Mouse (Mus musculus) midbrain, embryonic 12.5 days (tissue): ENCODE measurements around the gene 4930539E08Rik. TPM values are rescaled to one million over a fixed set of nuclear protein-coding genes. Genes with fewer than 3 reads are reported as not detected.

ENCODE experiments used
- ATAC-seq: fragments of 200-750 bp; cut with Nextera tagmentation; 2 replicates; pipeline ENCODE4 v1.8.0; 2017; ENCODE audit warnings: low read depth, moderate TSS enrichment, moderate library complexity; ENCODE audit not compliant: low FRiP score
- H3K27ac ChIP-seq: fragments of 300-500 bp; sonication (generic); replicated peaks from 2 replicates; pipeline ENCODE4 v1.5.1; 2016; ENCODE audit warnings: mild to moderate bottlenecking
- H3K27me3 ChIP-seq: fragments of 300-500 bp; sonication (generic); 2 replicates; pipeline ENCODE4 v1.6.1; 2016; ENCODE audit warnings: mild to moderate bottlenecking
- H3K36me3 ChIP-seq: fragments of 300-500 bp; sonication (generic); 2 replicates; pipeline ENCODE4 v1.6.1; 2016
- H3K4me1 ChIP-seq: fragments of 300-500 bp; sonication (generic); 2 replicates; pipeline ENCODE4 v1.6.1; 2016
- H3K4me2 ChIP-seq: fragments of 300-500 bp; sonication (generic); replicated peaks from 2 replicates; pipeline ENCODE4 v1.6.1; 2016; ENCODE audit warnings: mild to moderate bottlenecking, moderate library complexity
- H3K4me3 ChIP-seq: fragments of 300-500 bp; sonication (generic); 2 replicates; pipeline ENCODE4 v1.5.1; 2016; ENCODE audit warnings: mild to moderate bottlenecking
- H3K9ac ChIP-seq: fragments of 300-500 bp; sonication (generic); replicated peaks from 2 replicates; pipeline ENCODE4 v1.6.1; 2016; ENCODE audit warnings: mild to moderate bottlenecking, moderate library complexity
- H3K9me3 ChIP-seq: fragments of 300-500 bp; sonication (generic); 2 replicates; pipeline ENCODE4 v1.6.1; 2016; ENCODE audit warnings: mild to moderate bottlenecking
- WGBS: fragments of 180-500 bp; shearing (Covaris S2); methylation state at CpG from one replicate; pipeline ENCODE4 v1.1.7; 2016; 5-methylcytosine and 5-hydroxymethylcytosine counted together
- polyA plus RNA-seq: library from polyadenylated mRNA; unstranded; fragments of >200 nt; fragmentation: Nextera tagmentation; extraction: Ambion mirVana; gene quantifications from 2 replicates; pipeline ENCODE4 v1.2.1, GENCODE M21; 2016

Gene 4930539E08Rik
- polyA plus RNA-seq, 1 experiment from 2014 or later: 0.15 TPM

DNA sequence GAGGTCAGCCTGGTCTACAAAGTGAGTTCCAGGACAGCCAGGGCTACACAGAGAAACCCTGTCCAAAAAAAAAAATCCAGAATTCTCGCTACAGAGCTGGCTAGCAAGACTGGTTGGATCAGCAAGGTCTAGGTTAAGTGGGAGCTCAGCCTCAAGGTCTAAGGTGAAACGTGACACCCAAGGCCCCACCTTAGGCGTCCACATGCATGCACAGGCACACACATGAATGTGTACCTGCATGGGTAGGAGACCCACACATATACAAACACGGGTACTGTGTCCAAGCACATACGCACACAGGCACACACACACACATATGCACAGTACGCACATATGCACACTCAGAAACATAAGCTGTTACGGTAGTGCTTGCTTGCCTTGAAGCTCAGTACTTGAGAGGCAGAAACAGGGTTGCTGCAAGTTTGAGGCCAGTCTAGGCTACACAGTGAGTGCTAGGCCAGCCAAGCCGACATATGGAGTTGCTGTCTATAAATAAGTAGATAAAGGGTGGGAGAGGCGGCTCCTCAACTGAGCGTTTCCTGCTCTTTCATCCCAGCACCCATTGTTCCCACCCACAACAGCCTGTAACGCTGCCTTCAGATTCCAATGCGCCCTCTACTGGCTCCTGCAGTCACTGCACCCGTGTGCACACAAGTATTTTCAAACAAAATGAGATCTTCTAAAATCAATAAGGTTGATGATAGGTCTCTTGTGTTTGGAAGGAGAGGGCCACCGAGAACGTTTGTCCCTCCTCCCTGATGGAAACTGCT, 11.9 kb upstream of the 4930539E08Rik start:
- no peak for ATAC-seq
- H3K9me3 ChIP-seq: no peaks in the 10 kb centered on the region
- H3K9ac ChIP-seq: no peak overlapping the region
- no peaks in the 10 kb centered on the region for H3K36me3 ChIP-seq
- H3K4me1 ChIP-seq: peaks cover 10% of the 10 kb centered on the region
- H3K4me2 ChIP-seq: no peak overlapping the region
- H3K27ac ChIP-seq: no peak overlapping the region
- H3K27me3 ChIP-seq: no peaks in the 10 kb centered on the region
- WGBS: 50% methylated on average over 15 of the region's 15 CpGs
- no peak overlapping the region for H3K4me3 ChIP-seq

DNA sequence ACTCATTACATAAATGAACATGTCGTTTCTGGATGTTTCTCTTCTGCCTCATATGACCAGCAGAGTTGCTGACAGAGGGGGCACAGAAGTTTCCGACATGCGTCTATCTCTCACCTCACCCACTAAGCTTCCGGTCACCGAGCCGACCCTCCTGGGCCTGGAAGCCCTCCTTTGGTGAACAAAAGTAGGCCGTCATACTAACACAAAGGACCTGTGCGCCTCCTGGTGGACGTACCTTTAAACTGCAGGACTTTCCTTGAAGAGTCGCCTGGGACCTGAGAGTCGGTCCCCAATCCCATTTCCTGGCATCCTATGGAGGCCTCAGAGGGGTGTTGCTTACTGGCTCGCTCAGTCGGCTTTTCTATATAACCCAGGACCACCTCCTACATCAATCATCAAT, 11.3 kb upstream of the 4930539E08Rik start:
- Histone ChIP-seq H3K27me3 (no peaks in the 10 kb centered on the region), H3K4me2 (no peak overlapping the region), H3K27ac (no peak overlapping the region), H3K36me3 (no peaks in the 10 kb centered on the region), H3K4me3 (no peak overlapping the region), H3K9me3 (no peaks in the 10 kb centered on the region), H3K9ac (no peak overlapping the region), H3K4me1 (peaks cover 10% of the 10 kb centered on the region)
- WGBS: 14% methylated on average over 13 of the region's 13 CpGs
- ATAC-seq: no peak

DNA sequence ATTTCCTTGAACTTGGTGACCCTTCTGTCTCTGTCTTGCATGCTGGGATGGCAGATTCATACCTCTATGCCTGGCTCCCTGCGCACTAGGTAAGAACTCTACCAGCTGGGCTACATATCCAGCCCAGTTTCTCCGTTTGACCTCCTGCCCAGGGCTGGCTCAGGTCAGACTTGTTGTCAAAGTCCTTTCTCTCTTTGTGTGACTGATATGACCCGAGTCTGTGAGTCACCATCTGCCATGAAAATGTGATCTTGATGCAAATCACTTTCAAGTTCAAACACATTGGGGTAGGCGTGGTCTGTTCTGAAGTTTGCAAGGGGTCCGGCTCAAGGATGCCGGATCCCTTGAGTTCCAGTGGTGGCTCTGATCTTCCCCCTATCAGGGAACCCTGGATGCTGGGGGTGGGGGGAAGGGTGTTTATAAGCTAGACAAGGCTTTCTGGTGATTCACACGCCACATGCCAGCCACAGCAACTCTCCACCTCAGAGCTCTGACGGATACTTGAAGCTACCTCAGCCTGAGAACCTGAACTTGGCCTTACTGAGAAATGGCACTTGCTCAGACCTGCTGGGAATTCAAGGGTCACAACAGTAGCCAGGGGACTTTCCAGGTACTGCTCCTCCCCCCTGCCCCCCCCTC, 10.0 kb upstream of the 4930539E08Rik start:
- Histone ChIP-seq H3K36me3 (no peaks in the 10 kb centered on the region), H3K27ac (no peak overlapping the region), H3K9me3 (no peaks in the 10 kb centered on the region), H3K4me3 (no peak overlapping the region), H3K9ac (no peak overlapping the region), H3K4me1 (peaks cover under 1% of the 10 kb centered on the region; the same call in 1 of the 2 replicates), H3K4me2 (no peak overlapping the region), H3K27me3 (no peaks in the 10 kb centered on the region)
- ATAC-seq: no peak
- WGBS: 82% methylated on average over 8 of the region's 8 CpGs

DNA sequence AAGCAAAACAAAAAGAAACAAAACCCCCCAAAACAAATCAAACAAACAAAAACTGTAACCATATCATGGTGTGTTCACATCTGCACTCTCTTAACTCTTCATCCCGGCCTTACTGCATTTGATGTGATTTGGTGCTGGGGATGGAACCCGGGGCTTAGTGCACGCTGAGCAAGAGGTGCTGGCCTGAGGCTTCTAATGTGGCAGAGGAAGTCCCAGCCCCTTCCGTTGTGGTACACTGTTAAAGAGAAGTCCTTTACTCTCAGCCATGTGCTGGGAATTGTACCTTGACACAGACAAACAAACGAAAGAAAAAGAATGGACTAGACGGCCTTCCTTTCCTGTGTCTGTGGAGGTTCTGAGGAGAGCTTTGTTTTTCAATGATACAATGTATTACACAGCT, 7.0 kb upstream of the 4930539E08Rik start:
- H3K4me3 ChIP-seq: no peak overlapping the region
- H3K27ac ChIP-seq: no peak overlapping the region
- H3K4me2 ChIP-seq: no peak overlapping the region
- ATAC-seq: no peak
- no peaks in the 10 kb centered on the region for H3K36me3 ChIP-seq
- H3K9ac ChIP-seq: no peak overlapping the region
- H3K27me3 ChIP-seq: no peaks in the 10 kb centered on the region
- no peaks in the 10 kb centered on the region for H3K4me1 ChIP-seq
- WGBS: 74% methylated on average over 6 of the region's 6 CpGs
- H3K9me3 ChIP-seq: no peaks in the 10 kb centered on the region

DNA sequence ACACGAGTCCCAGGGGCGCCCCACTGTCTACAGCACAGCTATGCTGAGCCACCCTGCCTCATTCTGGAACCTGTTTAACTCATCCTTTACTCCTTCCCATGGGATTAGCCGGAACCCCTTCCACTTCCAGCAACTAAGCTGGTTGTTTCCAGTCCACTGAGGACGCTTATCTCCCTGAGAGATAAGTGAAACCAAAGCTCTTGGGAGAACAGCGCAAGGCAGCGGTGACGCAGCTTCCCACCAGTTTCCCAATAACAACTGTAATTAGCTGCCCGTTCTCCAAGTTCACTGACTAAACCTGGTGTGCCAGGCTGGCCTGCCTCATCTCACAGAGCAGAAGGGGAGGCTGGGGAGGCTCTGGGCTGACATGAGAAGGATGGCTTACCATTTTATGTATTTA, 6.0 kb upstream of the 4930539E08Rik start:
- no peaks in the 10 kb centered on the region for H3K9me3 ChIP-seq
- no peak overlapping the region for H3K9ac ChIP-seq
- H3K27ac ChIP-seq: no peak overlapping the region
- no peak for ATAC-seq
- no peak overlapping the region for H3K4me3 ChIP-seq
- H3K4me2 ChIP-seq: no peak overlapping the region
- H3K36me3 ChIP-seq: no peaks in the 10 kb centered on the region
- WGBS: 73% methylated on average over 8 of the region's 8 CpGs
- no peaks in the 10 kb centered on the region for H3K27me3 ChIP-seq
- no peaks in the 10 kb centered on the region for H3K4me1 ChIP-seq

DNA sequence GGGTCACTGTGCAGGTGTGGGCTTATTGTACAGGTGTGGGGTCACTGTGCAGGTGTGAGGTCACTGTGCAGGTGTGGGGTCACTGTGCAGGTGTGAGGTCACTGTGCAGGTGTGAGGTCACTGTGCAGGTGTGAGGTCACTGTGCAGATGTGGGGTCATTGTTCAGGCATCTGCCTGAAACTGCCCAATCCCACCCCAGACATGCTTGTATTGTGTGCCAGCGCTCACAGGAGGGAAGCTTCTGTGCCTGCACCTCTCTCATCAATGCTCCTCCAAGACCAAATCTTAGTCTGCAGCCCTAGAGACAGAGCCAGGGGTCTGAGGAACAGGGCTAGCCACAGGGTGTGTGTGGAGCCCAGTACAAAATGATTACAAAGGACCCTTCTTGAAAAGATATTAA, 1.4 kb upstream of the 4930539E08Rik start:
- H3K4me3 ChIP-seq: no peak overlapping the region
- H3K27ac ChIP-seq: no peak overlapping the region
- H3K9ac ChIP-seq: no peak overlapping the region
- H3K4me2 ChIP-seq: no peak overlapping the region
- no peaks in the 10 kb centered on the region for H3K9me3 ChIP-seq
- 100% methylated on average over 1 of the region's 1 CpGs for WGBS
- no peaks in the 10 kb centered on the region for H3K4me1 ChIP-seq
- H3K36me3 ChIP-seq: no peaks in the 10 kb centered on the region
- no peaks in the 10 kb centered on the region for H3K27me3 ChIP-seq
- ATAC-seq: no peak

DNA sequence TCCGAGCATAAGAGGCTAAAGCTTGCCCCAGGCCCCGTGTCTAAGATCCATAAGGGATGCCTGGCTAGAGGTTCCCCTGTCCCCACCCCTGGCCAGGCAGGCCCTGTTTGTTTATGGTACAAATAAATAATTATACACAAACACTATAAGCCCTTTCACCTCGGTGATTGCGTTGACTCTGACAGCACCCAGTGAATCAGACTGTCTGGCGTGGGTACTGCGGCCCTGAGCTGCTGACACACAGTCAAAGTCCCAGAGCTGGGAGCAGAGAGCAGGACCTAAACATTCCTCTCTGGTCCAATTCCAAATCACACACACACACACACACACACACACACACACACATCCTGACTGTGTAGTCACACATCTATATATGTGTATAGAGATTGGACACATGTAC, 1.2 kb downstream of the 4930539E08Rik start:
- no peak overlapping the region for H3K4me3 ChIP-seq

DNA sequence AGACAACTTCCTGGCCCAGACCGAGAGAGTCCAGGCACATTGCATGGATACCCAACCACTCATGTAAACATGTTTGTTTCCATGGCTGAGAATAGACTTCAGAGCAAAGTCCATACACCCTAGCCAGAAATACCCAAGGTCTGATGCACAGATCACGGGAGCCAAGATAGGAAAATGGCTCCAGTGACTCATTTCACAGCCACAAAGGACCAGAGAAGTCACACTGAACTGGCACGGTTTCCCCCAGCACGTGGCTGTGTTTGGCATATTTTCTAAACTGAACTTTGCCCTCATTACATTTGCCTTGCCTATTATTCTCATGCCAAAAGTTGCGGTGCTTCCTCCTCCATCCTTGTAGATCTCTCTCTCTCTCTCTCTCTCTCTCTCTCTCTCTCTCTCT, 1.9 kb downstream of the 4930539E08Rik start:
- no peaks in the 10 kb centered on the region for H3K9me3 ChIP-seq
- H3K27me3 ChIP-seq: peaks cover 24% of the 10 kb centered on the region
- 0 out of 2 replicates have a peak, but pooled peaks cover 7% of the 10 kb centered on the region for H3K4me1 ChIP-seq
- H3K27ac ChIP-seq: no peak overlapping the region
- H3K36me3 ChIP-seq: no peaks in the 10 kb centered on the region
- no peak overlapping the region for H3K4me3 ChIP-seq
- 78% methylated on average over 5 of the region's 5 CpGs for WGBS
- no peak overlapping the region for H3K4me2 ChIP-seq
- no peak overlapping the region for H3K9ac ChIP-seq
- no peak for ATAC-seq

More for the DNA sequence above, 1.2 kb downstream of the 4930539E08Rik start:
- H3K27ac ChIP-seq: no peak overlapping the region
- H3K4me1 ChIP-seq: 0 out of 2 replicates have a peak, but pooled peaks cover 6% of the 10 kb centered on the region
- 84% methylated on average over 6 of the region's 6 CpGs for WGBS
- no peak for ATAC-seq
- H3K4me2 ChIP-seq: no peak overlapping the region
- H3K36me3 ChIP-seq: no peaks in the 10 kb centered on the region
- no peak overlapping the region for H3K9ac ChIP-seq
- H3K9me3 ChIP-seq: no peaks in the 10 kb centered on the region
- H3K27me3 ChIP-seq: peaks cover 17% of the 10 kb centered on the region

DNA sequence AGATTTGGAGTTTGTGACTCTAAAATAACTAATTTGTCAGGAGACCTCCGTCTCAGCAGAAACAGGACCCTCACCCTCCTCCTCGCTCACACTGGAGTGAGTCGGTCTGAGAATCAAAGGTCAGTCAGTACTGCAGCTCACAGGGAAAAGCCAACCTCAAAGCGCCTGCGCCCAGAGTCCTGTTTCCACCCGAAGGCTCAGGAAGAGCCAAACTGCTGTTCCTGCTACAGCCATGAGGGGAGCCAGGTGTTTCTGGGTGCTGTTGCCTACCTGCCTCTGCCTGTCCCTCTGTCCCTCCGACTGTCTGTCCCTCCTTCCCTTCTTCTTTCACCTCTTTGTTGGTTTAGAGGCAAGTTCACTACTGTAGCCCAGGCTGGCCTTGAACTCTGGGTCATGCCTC, 5.0 kb downstream of the 4930539E08Rik start:
- 18% methylated on average over 7 of the region's 7 CpGs for WGBS
- no peak for ATAC-seq
- H3K4me3 ChIP-seq: no peak overlapping the region

DNA sequence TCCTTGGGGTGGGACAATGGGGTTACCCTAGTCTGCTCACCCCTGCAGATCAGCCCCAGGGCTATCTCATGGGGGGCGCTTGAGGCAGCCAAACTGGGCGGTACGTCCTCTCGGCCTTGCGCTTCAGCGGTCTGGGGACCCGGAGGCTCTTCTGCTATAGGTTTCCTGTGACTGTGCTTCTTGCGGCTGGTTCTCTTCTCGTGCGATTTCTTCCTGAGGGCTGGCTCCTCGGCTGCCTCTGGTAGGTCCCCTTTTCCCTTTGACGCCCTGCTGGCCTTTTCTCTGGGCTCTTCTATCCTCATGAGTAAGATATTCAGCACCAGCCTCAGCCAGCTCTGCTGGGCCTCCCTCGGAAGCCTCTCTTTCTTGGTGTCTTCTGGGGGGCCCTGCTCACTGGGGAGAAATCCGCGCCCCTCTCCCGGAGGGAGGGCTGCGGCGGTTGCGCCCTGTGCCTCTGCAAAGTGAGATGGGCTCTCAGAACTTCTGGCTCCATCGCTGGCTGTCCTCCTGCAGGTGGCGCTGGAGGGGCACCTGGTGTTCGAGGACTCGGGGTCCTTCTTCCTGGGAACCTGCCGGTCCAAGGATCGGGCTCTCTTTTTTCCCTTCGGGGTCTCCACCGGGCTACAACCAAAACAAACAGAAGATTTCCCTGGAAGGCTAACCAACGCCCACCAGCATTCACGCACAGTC, 5.7 kb downstream of the 4930539E08Rik start:
- peak overlapping the region; percentile 12 for H3K4me3 ChIP-seq
- no peaks in the 10 kb centered on the region for H3K36me3 ChIP-seq
- H3K27ac ChIP-seq: no peak overlapping the region
- H3K4me2 ChIP-seq: peak overlapping the region; percentile 48
- H3K9ac ChIP-seq: peak overlapping the region; percentile 35; the same call in 1 of the 2 replicates
- H3K4me1 ChIP-seq: peaks cover 19% of the 10 kb centered on the region
- H3K27me3 ChIP-seq: peaks cover 26% of the 10 kb centered on the region
- WGBS: 9% methylated on average over 29 of the region's 29 CpGs
- H3K9me3 ChIP-seq: no peaks in the 10 kb centered on the region
- ATAC-seq: no peak

More for the DNA sequence above, 5.0 kb downstream of the 4930539E08Rik start:
- peak overlapping the region; percentile 48; the same call in 1 of the 2 replicates for H3K4me2 ChIP-seq
- H3K36me3 ChIP-seq: no peaks in the 10 kb centered on the region
- H3K27me3 ChIP-seq: peaks cover 26% of the 10 kb centered on the region
- H3K4me1 ChIP-seq: peaks cover 11% of the 10 kb centered on the region; the same call in 1 of the 2 replicates
- H3K9ac ChIP-seq: no peak overlapping the region
- no peak overlapping the region for H3K27ac ChIP-seq
- H3K9me3 ChIP-seq: no peaks in the 10 kb centered on the region

DNA sequence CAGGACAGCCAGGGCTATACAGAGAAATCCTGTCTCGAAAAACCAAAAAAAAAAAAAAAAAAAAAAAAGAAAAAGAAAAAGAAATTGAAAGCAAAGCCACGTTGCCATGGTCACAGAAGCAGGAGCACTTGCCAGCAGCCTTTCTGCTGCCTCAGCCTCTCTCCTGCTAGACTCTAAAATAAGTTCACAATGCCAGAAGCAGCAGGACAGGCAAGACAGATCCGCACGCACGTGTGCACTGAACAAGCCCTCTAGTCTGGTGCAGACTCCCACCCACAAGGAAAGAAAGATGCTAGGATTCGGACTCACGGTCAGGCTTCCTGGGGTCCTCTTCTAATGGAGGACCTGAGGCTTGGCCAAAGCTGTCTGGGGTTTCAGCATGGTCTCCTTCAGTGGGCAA, 7.2 kb downstream of the 4930539E08Rik start:
- Histone ChIP-seq H3K27ac (no peak overlapping the region), H3K36me3 (no peaks in the 10 kb centered on the region)
- WGBS: 74% methylated on average over 7 of the region's 7 CpGs

DNA sequence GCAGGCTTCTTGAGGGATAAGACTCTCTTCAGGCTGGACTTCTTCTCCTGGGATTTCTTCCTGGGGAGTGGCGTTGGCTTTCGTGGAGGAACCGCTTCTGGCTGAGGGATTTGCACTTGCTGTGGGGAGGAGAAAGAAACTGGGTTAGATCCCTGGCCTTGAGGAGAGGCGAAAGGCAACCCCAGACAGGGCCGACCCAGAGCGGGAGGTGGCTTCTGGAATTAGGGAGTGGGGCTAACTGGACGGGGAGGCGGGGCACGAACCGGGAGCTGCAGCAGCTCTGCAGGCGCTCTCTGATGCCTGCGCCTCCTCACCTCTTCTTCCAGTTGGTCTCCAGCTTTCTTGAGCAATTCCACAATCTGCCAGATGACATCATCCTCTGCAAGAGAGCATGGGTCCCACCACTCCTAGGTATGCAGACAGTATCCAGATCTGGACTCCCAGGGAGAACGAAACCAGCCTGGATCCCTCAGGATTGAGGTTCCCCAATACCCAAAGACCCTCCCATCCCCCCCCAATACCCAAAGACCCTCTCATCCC, 9.7 kb downstream of the 4930539E08Rik start:
- Histone ChIP-seq H3K4me2 (no peak overlapping the region), H3K4me3 (no peak overlapping the region), H3K9me3 (no peaks in the 10 kb centered on the region), H3K4me1 (peaks cover 20% of the 10 kb centered on the region), H3K27ac (peak overlapping the region; percentile 35; the same call in 1 of the 2 replicates), H3K36me3 (no peaks in the 10 kb centered on the region), H3K9ac (no peak overlapping the region), H3K27me3 (peaks cover 24% of the 10 kb centered on the region)
- WGBS: 60% methylated on average over 10 of the region's 13 CpGs
- no peak for ATAC-seq

More for the DNA sequence above, 7.2 kb downstream of the 4930539E08Rik start:
- no peak for ATAC-seq
- no peak overlapping the region for H3K4me3 ChIP-seq
- H3K4me1 ChIP-seq: peaks cover 20% of the 10 kb centered on the region
- H3K9ac ChIP-seq: no peak overlapping the region
- peaks cover 26% of the 10 kb centered on the region for H3K27me3 ChIP-seq
- no peaks in the 10 kb centered on the region for H3K9me3 ChIP-seq
- no peak overlapping the region for H3K4me2 ChIP-seq
